Mouse (Mus musculus): ENCODE measurements around the gene Pigp. TPM values are rescaled to one million over a fixed set of nuclear protein-coding genes. Genes with fewer than 3 reads are reported as not detected.

The Pigp gene
- 177 TPM for polyA plus RNA-seq (2014; fragmentation: Illumina TruSeq; extraction: RNeasy Lipid Tissue Mini Kit (QIAGEN cat#74804); ENCODE audit: low read depth, low replicate concordance)

GRCm38 (mm10) chr16:94371301-94371931 lies at the start of gene Pigp:
TSS of gene Pigp (minus strand) at chr16:94371842.

DNA sequence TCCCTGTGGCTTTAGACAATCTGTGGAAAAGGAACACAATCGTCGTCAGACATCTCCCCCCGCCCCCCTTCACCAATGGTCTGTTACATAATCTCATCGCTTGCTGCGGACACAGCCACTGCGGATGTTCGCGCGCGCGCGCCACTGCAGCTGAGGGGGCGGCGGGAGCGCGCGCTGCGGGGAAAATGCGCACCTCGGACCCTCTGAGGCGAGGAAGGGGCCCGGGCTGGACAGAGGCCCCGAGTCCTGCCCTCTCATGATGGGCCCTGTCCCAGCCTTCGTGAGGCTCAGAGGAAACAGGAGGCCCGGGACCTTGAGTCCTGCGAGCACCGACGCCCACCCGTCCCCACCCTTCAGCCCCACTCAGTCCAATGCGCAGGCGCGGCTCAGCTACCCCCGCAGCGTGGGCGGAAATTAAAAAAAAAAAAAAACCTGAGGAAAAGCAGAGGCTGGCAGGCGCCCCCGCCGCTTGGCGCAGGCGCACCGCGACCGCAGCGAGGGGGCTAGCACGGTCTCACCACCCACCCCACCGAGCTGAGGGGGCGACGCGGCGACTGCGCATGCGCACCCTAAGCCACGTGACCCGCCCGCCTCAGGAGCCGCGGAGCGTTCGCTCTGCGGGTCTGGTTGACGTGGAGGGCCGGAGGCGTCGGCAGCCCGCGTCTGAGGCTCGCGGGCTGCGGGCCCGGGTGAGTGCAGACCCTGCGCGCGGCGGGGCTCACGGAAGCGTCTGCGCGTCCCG lies 1.3 kb downstream of the Pigp start, which contains the start of gene Ttc3:
Gene Ttc3, plus strand, starts transcription at position 446 of the 742 bp plus-strand sequence.

GRCm38 (mm10) chr16:94327781-94328711 lies 43.6 kb downstream of the Pigp start, which contains the start of gene Ripply3:
TSS of gene Ripply3 (plus strand) at chr16:94328420.

DNA sequence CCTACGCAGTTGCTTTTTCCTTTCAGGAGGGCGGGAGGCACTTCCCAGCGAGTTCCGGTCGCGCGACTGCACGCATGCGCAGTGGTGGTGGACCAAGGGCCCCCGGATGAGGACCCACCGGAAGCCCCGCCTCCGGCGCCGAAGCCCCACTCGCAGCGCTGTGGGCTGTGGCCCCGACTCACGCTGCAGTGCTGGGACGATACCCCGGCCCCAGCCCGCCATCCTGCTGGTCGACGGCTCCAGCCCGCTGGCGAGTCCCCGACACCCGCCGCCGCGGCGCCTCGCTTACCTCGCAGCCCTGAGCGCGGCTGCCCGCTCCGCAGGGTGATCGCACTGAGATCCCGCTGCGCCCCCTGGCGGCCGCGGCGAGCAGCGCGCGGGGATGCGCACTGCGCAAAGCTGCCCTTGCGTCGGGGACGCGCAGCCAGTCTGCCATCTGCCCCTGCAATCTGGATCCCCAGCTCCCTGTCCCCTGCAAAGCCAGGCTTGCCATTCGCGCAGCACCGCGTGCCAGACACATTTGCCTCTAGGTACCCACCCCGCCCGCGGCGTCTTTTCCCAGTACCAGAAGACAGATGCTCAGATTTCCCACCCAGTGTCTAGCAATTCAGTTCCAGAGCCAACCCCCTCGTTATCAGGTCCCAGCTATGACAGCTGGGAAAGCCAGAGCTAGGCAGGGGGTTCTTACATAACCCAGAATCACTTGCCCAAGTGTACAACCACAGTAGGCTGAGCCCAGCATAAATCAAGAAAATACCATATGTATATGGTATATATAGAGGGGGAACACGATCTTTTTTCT lies 58.2 kb downstream of the Pigp start, which contains the start of gene Hlcs:
Gene Hlcs, minus strand, starts transcription at position 343 of the 802 bp plus-strand sequence.

Other genes with a start within 250 kb of the Pigp start
- gene Hlcs, start 58.3 kb downstream of the Pigp start, polyA plus RNA-seq (2014; fragmentation: Illumina TruSeq; extraction: RNeasy Lipid Tissue Mini Kit (QIAGEN cat#74804); ENCODE audit: low read depth, low replicate concordance) = 5.6 TPM
- gene Ripply3, start 43.4 kb downstream of the Pigp start, polyA plus RNA-seq (2014; fragmentation: Illumina TruSeq; extraction: RNeasy Lipid Tissue Mini Kit (QIAGEN cat#74804); ENCODE audit: low read depth, low replicate concordance) = 4.0 TPM
- 56.6 TPM for gene Ttc3, start 1.2 kb downstream of the Pigp start, polyA plus RNA-seq (2014; fragmentation: Illumina TruSeq; extraction: RNeasy Lipid Tissue Mini Kit (QIAGEN cat#74804); ENCODE audit: low read depth, low replicate concordance)
- gene Vps26c, start 155.0 kb upstream of the Pigp start, polyA plus RNA-seq (2014; fragmentation: Illumina TruSeq; extraction: RNeasy Lipid Tissue Mini Kit (QIAGEN cat#74804); ENCODE audit: low read depth, low replicate concordance) = 32.4 TPM
- gene Dyrk1a, start 198.2 kb upstream of the Pigp start, polyA plus RNA-seq (2014; fragmentation: Illumina TruSeq; extraction: RNeasy Lipid Tissue Mini Kit (QIAGEN cat#74804); ENCODE audit: low read depth, low replicate concordance) = 33.7 TPM